Mouse (Mus musculus): ENCODE measurements around the gene Atg2a.
A peak's percentile ranks its signal among the peaks of the same experiment; 100 is the strongest.

Atg2a gene

DNA sequence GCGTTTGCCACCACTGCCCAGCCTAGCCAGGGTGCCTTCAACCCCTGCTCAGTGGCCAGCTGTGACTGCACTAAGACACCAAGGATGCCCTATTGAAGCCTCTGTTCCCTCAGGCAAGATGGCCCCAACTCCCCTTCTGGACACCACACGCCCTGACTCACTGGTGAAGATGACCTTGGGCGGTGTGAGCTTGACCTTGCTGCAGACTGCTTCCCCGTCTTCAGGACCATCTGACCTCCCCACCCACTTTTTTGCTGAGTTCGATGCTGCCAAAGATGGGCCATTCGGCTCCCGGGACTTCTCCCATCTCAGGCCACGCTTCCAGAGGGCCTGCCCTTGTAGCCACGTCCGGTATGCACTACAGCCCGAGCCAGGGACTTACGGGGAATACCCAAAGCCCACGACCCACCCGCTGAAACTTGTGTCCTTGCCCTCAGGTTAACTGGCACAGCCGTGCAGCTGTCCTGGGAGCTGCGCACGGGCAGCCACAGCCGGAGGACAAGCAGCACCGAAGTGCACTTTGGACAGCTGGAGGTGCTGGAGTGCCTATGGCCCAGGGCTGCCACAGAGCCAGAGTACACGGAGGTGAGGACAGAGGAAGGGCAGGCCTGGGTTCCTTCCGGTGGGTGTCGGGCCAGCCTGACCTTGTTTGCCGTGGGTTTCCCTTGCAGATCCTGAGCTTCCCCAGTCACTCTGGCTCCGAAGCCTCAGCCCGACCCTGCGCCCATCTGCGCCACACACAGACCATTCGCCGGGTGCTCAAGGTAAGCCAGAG is 6.2 kb downstream of the Atg2a start:
- DNase-seq, result no peak

DNA sequence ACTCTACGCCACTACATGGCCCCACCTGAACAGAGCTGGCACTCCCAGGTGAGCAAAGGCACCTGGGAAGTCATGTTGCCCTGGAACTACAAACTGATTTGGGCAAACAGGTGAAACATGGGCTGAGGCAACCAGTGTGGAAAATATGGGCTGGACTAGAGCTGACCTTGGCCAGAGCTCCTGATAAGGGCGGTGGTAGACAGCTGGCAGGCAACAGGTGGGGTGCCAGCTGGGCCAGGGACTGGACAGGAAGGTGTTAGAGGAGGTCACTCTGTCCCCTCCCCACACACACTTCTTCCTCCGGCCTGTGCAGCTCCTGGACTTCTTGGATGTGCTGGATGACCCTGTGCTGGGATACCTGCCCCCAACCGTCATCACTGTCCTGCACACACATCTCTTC is 11.6 kb downstream of the Atg2a start:
- no peak for DNase-seq

GRCm38 (mm10) chr19:6260428-6260827 is 19.0 kb downstream of the Atg2a start:
- peak; percentile 49 for DNase-seq

GRCm38 (mm10) chr19:6260946-6261345 is 19.5 kb downstream of the Atg2a start:
- no peak for DNase-seq

DNA sequence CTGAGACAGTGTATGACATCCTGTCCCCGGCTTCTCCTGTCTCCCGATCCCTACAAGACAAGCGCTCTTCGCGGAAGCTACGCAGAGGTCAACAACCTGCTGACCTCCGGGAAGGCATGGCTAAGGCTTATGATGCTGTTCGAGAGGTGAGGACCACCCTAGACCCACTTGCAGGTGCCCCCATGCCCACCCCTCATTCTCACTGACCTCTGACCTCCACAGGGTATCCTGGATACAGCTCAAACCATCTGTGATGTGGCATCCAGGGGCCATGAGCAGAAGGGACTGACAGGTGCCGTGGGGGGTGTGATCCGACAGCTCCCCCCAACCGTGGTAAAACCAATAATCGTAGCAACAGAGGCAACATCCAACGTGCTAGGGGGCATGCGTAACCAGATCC is 19.9 kb downstream of the Atg2a start:
- DNase-seq, result no peak

GRCm38 (mm10) chr19:6262222-6262621 is 20.8 kb downstream of the Atg2a start:
- DNase-seq, result peak; percentile 74

- peak; percentile 87 for DNase-seq
These were observed 21.5 kb downstream of the Atg2a start for GRCm38 (mm10) chr19:6262839-6263433.

DNA sequence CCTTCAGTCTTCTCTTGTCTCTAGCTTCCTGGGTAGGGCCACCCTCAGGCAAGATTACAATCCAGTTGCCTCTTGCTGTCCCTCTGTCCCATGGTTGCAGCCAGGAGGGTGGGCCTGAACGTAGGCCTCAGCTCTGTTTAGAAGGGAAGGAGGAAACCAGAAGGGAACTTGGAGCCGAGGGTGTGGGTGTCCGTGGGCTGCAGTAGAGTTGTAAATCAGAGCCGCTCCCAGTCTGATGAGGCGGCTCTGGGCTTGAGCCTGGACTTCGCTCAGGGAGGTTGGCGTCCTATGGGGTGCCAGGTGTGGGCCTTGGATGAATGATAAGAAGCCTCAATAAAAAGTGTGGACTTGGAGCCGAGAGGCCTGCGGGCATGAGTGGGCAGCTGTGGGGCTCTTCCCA is 22.7 kb downstream of the Atg2a start:
- DNase-seq, result no peak

DNA sequence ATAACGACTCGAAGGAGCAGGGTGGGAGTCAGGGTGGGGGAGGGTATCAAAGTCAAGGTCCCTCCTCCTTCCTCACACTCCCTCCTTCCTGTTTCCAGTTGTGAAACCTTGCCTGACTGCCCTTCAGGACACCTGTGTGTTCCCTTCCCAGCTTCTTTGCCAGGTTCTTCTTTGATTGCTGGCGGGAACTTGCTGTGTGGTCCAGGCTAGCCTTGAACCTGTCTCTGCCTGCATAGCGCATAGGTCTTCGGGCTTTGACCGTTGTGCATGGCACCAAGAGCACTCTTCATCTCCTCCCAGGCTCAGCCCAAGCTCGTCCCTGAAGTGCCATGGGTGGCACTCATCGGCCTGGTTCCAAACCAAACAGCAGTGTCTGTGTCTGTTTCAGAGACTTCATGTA is 23.5 kb downstream of the Atg2a start:
- DNase-seq, result no peak

DNA sequence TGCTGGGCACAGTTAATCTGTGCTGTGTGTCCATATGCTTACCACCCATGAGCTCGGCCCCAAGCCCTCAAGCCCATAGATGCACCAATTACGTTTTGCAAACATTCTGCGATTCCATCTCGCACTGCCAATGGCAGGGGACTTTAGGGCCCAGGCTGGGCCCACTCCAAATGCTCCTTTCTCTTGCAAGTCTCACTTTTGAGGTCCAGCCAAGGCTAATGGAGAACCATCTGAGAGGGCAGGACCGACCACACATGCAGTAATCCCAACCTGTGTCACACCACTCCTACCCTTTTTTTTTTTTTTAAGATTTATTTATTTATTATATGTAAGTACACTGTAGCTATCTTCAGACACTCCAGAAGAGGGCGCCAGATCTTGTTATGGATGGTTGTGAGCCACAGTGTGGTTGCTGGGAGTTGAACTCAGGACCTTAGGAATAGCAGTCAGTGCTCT is 24.3 kb downstream of the Atg2a start:
- DNase-seq, result no peak

- DNase-seq, result no peak
These were observed 26.1 kb downstream of the Atg2a start for GRCm38 (mm10) chr19:6267306-6268169.

GRCm38 (mm10) chr19:6268170-6268528 is 26.7 kb downstream of the Atg2a start:
- peak; percentile 91 for DNase-seq

DNA sequence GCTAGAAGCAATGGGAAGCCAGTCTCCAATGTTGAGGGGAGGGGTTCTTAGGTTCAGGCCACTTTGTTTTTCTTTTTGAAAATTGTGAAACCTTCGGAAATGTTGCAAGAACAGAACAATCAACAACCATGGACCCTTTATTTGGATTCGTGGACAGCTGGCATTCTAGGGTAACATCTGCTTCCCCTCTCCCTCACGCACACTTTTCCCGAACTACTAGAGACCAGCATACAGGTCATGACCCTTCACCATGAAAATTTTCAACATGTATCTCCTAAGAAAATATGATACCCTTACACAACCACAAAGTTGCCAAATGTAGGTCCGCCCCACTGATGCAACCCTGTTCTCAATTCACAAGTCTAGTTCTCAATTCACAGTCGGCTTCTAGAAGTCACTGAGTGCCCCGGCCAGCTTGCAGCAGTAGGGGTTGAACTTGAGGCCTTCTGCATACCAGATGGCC is 27.2 kb downstream of the Atg2a start:
- no peak for DNase-seq

DNA sequence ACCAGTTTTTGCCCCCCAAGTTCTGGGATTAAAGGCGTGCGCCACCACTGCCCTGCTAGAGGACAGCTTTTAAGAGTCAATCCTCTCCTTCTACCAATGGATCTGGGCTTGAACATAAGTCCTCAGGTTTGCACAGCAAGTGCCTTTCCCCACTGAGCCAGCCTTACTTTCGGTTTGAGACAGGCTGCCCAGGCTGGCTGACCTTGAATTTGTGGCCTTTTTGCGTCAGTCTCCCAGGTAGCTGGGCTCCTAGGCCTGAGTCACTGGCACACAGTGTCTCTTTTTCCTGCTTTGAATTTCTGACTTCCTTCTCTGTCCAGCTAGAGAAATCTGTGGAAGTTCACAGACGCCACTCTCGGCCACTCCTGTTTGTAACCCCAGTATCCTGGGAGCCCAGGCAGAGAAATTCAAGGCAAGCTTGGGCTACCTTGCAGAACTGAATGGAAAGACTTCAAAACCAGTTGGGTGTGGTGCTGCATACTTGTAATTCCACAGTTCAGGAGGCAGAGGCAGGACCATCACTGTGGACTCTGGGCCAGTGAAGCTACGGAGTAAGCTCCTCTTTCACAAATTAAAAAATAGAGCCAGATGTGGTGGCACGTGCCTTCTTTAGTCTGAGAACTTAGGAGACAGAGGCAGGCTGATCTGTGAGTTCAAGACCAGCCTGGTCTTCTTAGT is 28.5 kb downstream of the Atg2a start:
- DNase-seq, result no peak

DNA sequence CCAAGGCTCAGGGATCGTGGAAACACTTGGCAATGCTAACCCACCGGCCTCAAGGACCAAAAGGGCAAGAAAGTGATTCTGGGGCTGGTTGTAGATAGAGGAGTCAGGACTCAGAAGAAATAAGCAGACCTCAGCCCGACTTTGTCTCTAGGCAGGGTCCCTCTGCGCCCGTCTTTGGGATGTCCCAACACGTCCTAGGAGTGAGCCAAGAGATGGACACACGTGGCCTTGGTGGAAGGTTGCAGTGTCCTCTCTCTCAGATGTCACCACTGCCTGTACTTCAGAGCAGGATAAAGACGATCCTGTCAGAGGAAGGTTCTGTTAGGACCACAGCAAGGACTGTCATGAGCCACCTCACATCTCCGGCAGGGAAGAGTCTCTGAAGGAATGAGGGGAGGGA is 29.2 kb downstream of the Atg2a start:
- DNase-seq, result no peak

DNA sequence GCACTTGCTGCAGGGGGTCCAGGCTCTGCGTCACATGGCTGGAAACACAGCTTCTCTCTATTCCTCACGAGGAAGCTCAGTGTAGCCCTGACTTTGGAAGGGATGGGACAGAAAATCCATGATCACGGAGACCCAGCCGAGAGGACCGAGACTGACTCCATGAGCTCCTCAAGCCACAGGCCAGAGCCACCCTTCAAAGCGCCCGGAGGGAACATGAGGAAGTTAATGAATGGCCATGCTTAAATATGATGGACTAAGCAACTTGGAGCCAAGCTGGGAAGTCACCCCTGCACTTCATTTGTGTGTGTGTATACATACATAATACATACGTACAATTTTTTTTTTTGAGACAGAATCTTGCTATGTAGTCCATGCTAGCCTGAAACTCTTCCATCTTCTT is 29.7 kb downstream of the Atg2a start:
- peak; percentile 57 for DNase-seq

GRCm38 (mm10) chr19:6272053-6272452 is 30.6 kb downstream of the Atg2a start:
- DNase-seq, result peak; percentile 74

- DNase-seq, result no peak
These were observed 31.3 kb downstream of the Atg2a start for GRCm38 (mm10) chr19:6272738-6273137.

DNA sequence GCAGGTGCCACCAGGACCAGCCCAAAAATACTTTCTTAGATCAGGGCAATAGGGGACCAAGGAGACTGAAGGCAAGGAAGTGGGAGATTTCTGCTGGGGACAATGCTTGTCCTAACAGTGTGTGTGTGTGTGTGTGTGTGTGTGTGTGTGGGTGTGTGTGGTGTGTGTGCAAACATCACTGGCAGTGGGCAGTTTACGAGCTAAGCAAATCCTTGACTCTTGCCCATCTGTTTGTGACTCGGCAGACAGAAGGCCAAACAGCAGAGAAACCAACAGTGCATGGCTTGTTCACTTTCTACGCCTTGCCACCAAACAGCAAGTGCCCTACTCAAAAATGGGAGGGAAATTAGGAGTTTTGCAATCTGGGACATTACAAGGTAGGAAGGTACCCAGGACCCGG is 32.1 kb downstream of the Atg2a start:
- DNase-seq, result no peak

DNA sequence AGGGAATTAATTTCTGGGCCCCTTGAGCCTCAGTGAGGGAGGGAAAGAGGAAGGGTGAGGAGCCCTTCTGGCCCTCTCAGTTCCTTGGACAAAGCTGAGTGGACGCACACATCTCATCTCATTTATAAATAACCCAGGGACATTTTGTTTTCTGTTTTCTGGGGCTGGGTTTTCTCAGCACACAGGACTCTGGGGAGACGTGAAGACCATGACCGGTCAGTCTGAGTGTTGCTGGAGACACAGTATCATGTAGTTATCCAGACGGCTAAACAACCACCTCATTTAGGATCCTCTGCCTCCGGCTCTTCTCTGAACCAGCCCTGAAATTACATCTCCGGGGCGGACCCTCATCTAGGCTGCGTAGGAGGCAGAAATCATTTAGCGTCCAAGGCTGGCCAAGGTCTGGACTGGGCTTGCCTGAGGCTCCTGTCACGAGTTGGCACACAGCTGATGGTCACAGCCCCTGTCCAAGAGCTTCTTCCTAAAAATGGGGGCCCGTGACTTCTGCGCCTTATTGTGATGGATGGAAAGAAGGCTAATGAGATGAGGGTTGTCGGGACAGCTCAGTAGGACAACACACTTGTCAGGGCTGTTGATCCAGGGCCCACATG is 32.6 kb downstream of the Atg2a start:
- DNase-seq, result no peak

- no peak for DNase-seq
These were observed 34.4 kb downstream of the Atg2a start for GRCm38 (mm10) chr19:6275740-6276389.

Data from kidney, postnatal 14 days (tissue).